Mouse (Mus musculus): ENCODE measurements around the gene Asrgl1.
A peak's percentile ranks its signal among the peaks of the same experiment; 100 is the strongest.
"Not testable (repeated sequence)": the region's sequence is repeated elsewhere in the genome, so short reads cannot be mapped to it uniquely, and the experiment has no call there.

The Asrgl1 gene

GRCm38 (mm10) chr19:9135512-9136331, at the start of gene Asrgl1:
Asrgl1 (minus strand) TSS chr19:9135636.
- peak; percentile 88 to 95 for DNase-seq (ENCODE audit: low spot score in 2 of 2)

GRCm38 (mm10) chr19:9146214-9146613, 10.8 kb upstream of the Asrgl1 start:
- no peak for DNase-seq (ENCODE audit: low spot score in 2 of 2)

- no peak for DNase-seq (ENCODE audit: low spot score in 2 of 2)
Measured at GRCm38 (mm10) chr19:9143639-9144125, 8.2 kb upstream of the Asrgl1 start.

- no peak for DNase-seq (ENCODE audit: low spot score in 2 of 2)
Measured at GRCm38 (mm10) chr19:9143230-9143629, 7.8 kb upstream of the Asrgl1 start.

- not testable (repeated sequence) for DNase-seq (ENCODE audit: low spot score in 2 of 2)
Measured at GRCm38 (mm10) chr19:9140361-9140760, 4.9 kb upstream of the Asrgl1 start.

- no peak for DNase-seq (ENCODE audit: low spot score in 2 of 2)
Measured at GRCm38 (mm10) chr19:9137159-9137558, 1.7 kb upstream of the Asrgl1 start.

- peak; percentile 23 to 25 for DNase-seq (ENCODE audit: low spot score in 2 of 2)
Measured at GRCm38 (mm10) chr19:9134746-9135511, 507 bp downstream of the Asrgl1 start.

GRCm38 (mm10) chr19:9129996-9130395, 5.4 kb downstream of the Asrgl1 start:
- no peak for DNase-seq (ENCODE audit: low spot score in 2 of 2)

GRCm38 (mm10) chr19:9128499-9129194, 6.8 kb downstream of the Asrgl1 start:
- DNase-seq (ENCODE audit: low spot score in 2 of 2), result no peak

GRCm38 (mm10) chr19:9123986-9124385, 11.4 kb downstream of the Asrgl1 start:
- not testable (repeated sequence) for DNase-seq (ENCODE audit: low spot score in 2 of 2)

- DNase-seq (ENCODE audit: low spot score in 2 of 2), result no peak
Measured at GRCm38 (mm10) chr19:9122390-9122789, 13.0 kb downstream of the Asrgl1 start.

- no peak for DNase-seq (ENCODE audit: low spot score in 2 of 2)
Measured at GRCm38 (mm10) chr19:9119655-9120425, 15.6 kb downstream of the Asrgl1 start.

- no peak for DNase-seq (ENCODE audit: low spot score in 2 of 2)
Measured at GRCm38 (mm10) chr19:9117275-9117674, 18.2 kb downstream of the Asrgl1 start.

GRCm38 (mm10) chr19:9116268-9116667, 19.2 kb downstream of the Asrgl1 start:
- no peak for DNase-seq (ENCODE audit: low spot score in 2 of 2)

- no peak for DNase-seq (ENCODE audit: low spot score in 2 of 2)
Measured at GRCm38 (mm10) chr19:9112043-9112442, 23.4 kb downstream of the Asrgl1 start.

GRCm38 (mm10) chr19:9110182-9110869, 25.1 kb downstream of the Asrgl1 start:
- DNase-seq (ENCODE audit: low spot score in 2 of 2), result peak in 1 of 2 experiments; percentile 59

GRCm38 (mm10) chr19:9108536-9108935, 26.9 kb downstream of the Asrgl1 start:
- no peak for DNase-seq (ENCODE audit: low spot score in 2 of 2)

GRCm38 (mm10) chr19:9107379-9107755, 28.1 kb downstream of the Asrgl1 start:
- DNase-seq (ENCODE audit: low spot score in 2 of 2), result no peak

GRCm38 (mm10) chr19:9106751-9107378, 28.6 kb downstream of the Asrgl1 start:
- no peak for DNase-seq (ENCODE audit: low spot score in 2 of 2)

GRCm38 (mm10) chr19:9106096-9106495, 29.3 kb downstream of the Asrgl1 start:
- no peak for DNase-seq (ENCODE audit: low spot score in 2 of 2)

All from thymus, postnatal 10 days (tissue).